Mouse (Mus musculus) hindbrain, embryonic 12.5 days (tissue): ENCODE data around the gene Hist1h2bc. TPM values are rescaled to one million over a fixed set of nuclear protein-coding genes. Genes with fewer than 3 reads are reported as not detected.
"Not testable (repeated sequence)": the region's sequence is repeated elsewhere in the genome, so short reads cannot be mapped to it uniquely, and the experiment has no call there.

Experiments used
- ATAC-seq: fragments of 200-750 bp; cut with Nextera tagmentation; 2 replicates; pipeline ENCODE4 v1.8.0; 2017; ENCODE audit warnings: moderate TSS enrichment; ENCODE audit not compliant: low FRiP score
- H3K27ac ChIP-seq: fragments of 300-500 bp; sonication (generic); 2 replicates; pipeline ENCODE4 v1.5.1; 2016; ENCODE audit warnings: mild to moderate bottlenecking
- H3K27me3 ChIP-seq: fragments of 300-500 bp; sonication (generic); 2 replicates; pipeline ENCODE4 v1.6.1; 2016; ENCODE audit warnings: mild to moderate bottlenecking
- H3K36me3 ChIP-seq: fragments of 300-500 bp; sonication (generic); 2 replicates; pipeline ENCODE4 v1.6.1; 2016; ENCODE audit warnings: mild to moderate bottlenecking
- H3K4me1 ChIP-seq: fragments of 300-500 bp; sonication (generic); 2 replicates; pipeline ENCODE4 v1.6.1; 2016
- H3K4me2 ChIP-seq: fragments of 300-500 bp; sonication (generic); replicated peaks from 2 replicates; pipeline ENCODE4 v1.6.1; 2016; ENCODE audit warnings: mild to moderate bottlenecking
- H3K4me3 ChIP-seq: fragments of 300-500 bp; sonication (generic); 2 replicates; pipeline ENCODE4 v1.5.1; 2016; ENCODE audit warnings: mild to moderate bottlenecking
- H3K9ac ChIP-seq: fragments of 300-500 bp; sonication (generic); 2 replicates; pipeline ENCODE4 v1.6.1; 2016; ENCODE audit warnings: mild to moderate bottlenecking, moderate library complexity
- H3K9me3 ChIP-seq: fragments of 300-500 bp; sonication (generic); replicated peaks from 2 replicates; pipeline ENCODE4 v1.6.1; 2016; ENCODE audit warnings: mild to moderate bottlenecking
- whole genome bisulfite sequencing: fragments of 180-500 bp; shearing (Covaris S2); methylation state at CpG from one replicate; pipeline ENCODE4 v1.1.7; 2016; 5-methylcytosine and 5-hydroxymethylcytosine counted together
- polyA plus RNA-seq: library from polyadenylated mRNA; unstranded; fragments of >200 nt; fragmentation: Nextera tagmentation; extraction: Ambion mirVana; gene quantifications from 2 replicates; pipeline ENCODE4 v1.2.1, GENCODE M21; 2016

Gene Hist1h2bc
- polyA plus RNA-seq, 1 experiment from 2014 or later, result 26.1 TPM

DNA sequence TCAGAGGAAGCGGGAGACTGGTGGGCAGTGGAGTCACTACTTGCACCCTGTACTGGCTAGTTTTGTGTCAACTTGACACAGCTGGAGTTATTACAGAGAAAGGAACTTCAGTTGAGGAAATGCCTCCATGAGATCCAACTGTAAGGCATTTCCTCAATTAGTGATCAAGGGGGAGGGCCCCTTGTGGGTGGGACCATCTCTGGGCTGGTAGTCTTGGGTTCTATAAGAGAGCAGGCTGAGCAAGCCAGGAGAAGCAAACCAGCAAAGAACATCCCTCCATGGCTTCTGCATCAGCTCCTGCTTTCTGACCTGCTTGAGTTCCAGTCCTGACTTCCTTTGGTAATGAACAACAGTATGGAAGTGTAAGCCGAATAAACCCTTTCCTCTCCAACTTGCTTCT lies 18.8 kb downstream of the Hist1h2bc start:
- H3K4me3 ChIP-seq, H3K9me3 ChIP-seq, H3K36me3 ChIP-seq, H3K9ac ChIP-seq, ATAC-seq, H3K4me2 ChIP-seq, H3K4me1 ChIP-seq, H3K27ac ChIP-seq, H3K27me3 ChIP-seq: not testable (repeated sequence)
- WGBS, result 85% methylated on average over 2 of the region's 2 CpGs

DNA sequence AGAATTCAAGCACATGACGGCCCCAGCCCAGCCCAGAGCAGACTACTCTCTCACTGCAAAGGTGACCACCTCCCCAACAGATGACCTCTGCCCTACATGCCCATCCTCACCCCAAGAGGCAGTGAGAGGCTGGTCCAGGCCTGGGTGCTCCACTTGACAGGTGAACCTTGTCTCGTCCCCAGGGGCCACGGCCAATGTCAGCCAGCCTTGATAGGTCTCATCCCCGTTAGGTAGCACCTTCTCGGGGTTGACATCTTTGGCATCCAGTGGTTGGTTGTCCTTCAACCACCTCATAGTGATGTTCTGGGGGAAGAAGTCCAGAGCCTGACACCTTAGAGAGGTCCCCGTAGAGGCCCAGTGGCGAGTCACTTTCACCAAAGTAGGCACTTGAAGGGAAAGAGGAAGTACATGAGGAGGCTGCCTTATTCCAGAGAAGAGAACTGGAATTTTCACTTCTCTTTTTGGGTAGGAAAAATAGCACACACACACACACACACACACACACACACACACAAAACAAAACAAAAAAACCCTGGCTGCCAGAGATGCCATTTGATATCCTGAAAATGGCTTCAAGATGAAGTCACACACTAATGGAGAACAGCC lies 21.9 kb downstream of the Hist1h2bc start:
- H3K9ac ChIP-seq, result no peak overlapping the region
- H3K4me3 ChIP-seq, result no peak overlapping the region
- H3K9me3 ChIP-seq, result no peaks in the 10 kb centered on the region
- peaks cover 12% of the 10 kb centered on the region for H3K4me1 ChIP-seq
- no peak overlapping the region for H3K4me2 ChIP-seq
- no peaks in the 10 kb centered on the region; the same call in 1 of the 2 replicates for H3K27me3 ChIP-seq
- H3K27ac ChIP-seq, result no peak overlapping the region
- H3K36me3 ChIP-seq, result no peaks in the 10 kb centered on the region
- ATAC-seq, result no peak
- 95% methylated on average over 7 of the region's 7 CpGs for WGBS

DNA sequence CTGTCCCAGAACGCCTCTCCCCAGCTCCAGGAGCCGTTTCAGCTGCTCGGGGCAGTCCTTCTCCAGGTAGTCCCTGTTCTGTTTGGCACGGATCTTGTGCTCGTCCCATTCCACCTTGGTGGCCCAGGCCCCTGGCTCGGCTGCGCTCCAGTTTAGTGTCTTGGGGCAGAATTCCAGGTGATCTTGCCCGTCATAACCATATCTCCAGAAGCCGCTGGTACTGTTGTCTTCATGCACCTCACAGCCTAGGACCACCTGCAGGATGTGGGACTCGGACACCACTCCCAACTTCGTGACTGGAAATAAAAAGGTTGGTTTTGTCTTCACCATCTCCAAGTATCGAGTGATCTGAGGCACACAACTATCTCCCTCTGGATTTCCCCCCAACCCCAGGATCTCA lies 22.8 kb downstream of the Hist1h2bc start:
- Histone ChIP-seq H3K4me1 (peaks cover 12% of the 10 kb centered on the region), H3K4me3 (no peak overlapping the region), H3K4me2 (no peak overlapping the region), H3K9ac (no peak overlapping the region), H3K9me3 (no peaks in the 10 kb centered on the region), H3K36me3 (no peaks in the 10 kb centered on the region), H3K27me3 (peaks cover 4% of the 10 kb centered on the region; the same call in 1 of the 2 replicates), H3K27ac (no peak overlapping the region)
- 92% methylated on average over 12 of the region's 12 CpGs for WGBS
- ATAC-seq, result no peak

DNA sequence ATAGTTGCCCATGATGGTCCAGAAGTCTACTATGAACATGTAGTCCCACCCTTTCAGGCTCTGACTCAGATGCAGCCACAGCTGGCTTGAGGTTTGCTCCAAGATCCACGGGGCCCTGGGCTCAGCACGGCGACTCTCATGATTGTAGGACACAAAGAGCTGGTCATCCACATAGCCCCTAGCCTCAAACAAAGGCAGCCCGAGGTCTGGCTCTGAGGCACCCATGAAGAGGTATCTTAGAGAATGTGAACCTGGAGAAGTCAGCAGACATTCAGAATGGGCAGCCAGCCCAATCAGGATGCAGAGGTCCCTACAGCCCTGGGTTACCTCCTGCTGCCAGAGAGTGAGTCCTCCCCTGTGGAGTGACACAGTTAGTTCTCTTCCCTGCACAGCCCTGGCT lies 24.0 kb downstream of the Hist1h2bc start:
- 86% methylated on average over 4 of the region's 4 CpGs for WGBS
- H3K27me3 ChIP-seq, result peaks cover 4% of the 10 kb centered on the region; the same call in 1 of the 2 replicates

DNA sequence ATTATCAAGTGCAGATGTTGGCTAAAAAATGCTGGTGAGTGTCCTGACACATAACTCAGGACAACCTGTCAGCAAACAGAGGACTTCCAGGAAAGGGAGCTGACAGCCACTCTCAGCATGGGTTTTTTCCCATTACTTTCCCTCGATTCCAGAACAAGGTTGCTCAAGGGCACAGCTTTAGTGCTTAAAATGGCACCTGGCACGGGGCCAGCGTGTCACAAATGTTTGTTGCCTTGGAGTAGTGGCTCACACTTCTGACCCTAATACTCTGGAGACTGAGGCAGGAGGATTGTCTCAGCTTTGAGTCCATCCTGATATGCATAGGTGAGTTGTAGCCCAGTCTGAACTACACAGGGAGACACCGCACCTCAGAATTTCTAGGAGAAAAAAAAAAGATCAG lies 24.7 kb downstream of the Hist1h2bc start:
- whole genome bisulfite sequencing, result 74% methylated on average over 4 of the region's 4 CpGs
- Histone ChIP-seq H3K4me1 (peaks cover 12% of the 10 kb centered on the region), H3K27ac (no peak overlapping the region), H3K27me3 (peaks cover 4% of the 10 kb centered on the region; the same call in 1 of the 2 replicates), H3K36me3 (no peaks in the 10 kb centered on the region), H3K4me3 (no peak overlapping the region), H3K9me3 (no peaks in the 10 kb centered on the region), H3K4me2 (no peak overlapping the region), H3K9ac (no peak overlapping the region)
- ATAC-seq, result no peak

More for the DNA sequence above, 24.0 kb downstream of the Hist1h2bc start:
- H3K9ac ChIP-seq, result no peak overlapping the region
- H3K27ac ChIP-seq, result no peak overlapping the region
- H3K36me3 ChIP-seq, result no peaks in the 10 kb centered on the region
- peaks cover 12% of the 10 kb centered on the region for H3K4me1 ChIP-seq
- H3K4me3 ChIP-seq, result no peak overlapping the region
- H3K9me3 ChIP-seq, result no peaks in the 10 kb centered on the region
- no peak for ATAC-seq
- H3K4me2 ChIP-seq, result no peak overlapping the region

DNA sequence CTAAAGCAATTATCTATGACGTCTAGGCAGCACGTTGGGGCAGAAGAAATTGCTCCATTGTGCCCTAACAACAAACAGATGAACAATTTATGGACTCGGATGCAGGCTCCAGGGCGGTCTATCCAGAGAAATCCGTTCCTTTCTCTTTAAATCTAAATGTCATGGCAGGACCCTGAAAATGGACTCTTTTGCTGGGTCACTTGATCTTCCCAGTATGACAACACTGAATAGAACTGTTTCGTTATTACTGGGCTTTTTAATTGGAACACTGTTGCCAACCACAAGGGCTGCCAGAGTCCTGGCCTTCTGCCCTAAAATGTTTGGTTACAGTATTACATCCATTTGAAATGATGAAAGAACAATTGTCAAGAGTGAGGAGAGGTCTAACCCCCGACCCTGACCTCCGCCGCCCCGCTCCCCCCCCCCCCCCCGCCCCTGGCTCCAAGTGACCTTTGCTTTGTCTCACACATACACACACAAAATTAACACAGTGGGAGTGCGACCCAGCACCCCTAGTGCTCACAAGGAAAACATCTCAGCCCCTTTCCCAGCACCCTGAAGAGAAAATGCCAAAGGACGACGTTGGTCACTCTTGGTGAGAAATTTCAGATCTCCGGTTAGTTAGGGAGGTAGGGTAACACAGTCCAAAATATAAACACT lies 25.8 kb downstream of the Hist1h2bc start:
- no peak for ATAC-seq
- WGBS, result 9% methylated on average over 12 of the region's 15 CpGs
- no peaks in the 10 kb centered on the region for H3K36me3 ChIP-seq
- peak overlapping the region; percentile 55 for H3K9ac ChIP-seq
- peaks cover 4% of the 10 kb centered on the region; the same call in 1 of the 2 replicates for H3K27me3 ChIP-seq
- H3K4me3 ChIP-seq, result peak overlapping the region; percentile 32
- H3K4me1 ChIP-seq, result peaks cover 12% of the 10 kb centered on the region
- peak overlapping the region; percentile 59 for H3K4me2 ChIP-seq
- H3K9me3 ChIP-seq, result no peaks in the 10 kb centered on the region
- H3K27ac ChIP-seq, result no peak overlapping the region

DNA sequence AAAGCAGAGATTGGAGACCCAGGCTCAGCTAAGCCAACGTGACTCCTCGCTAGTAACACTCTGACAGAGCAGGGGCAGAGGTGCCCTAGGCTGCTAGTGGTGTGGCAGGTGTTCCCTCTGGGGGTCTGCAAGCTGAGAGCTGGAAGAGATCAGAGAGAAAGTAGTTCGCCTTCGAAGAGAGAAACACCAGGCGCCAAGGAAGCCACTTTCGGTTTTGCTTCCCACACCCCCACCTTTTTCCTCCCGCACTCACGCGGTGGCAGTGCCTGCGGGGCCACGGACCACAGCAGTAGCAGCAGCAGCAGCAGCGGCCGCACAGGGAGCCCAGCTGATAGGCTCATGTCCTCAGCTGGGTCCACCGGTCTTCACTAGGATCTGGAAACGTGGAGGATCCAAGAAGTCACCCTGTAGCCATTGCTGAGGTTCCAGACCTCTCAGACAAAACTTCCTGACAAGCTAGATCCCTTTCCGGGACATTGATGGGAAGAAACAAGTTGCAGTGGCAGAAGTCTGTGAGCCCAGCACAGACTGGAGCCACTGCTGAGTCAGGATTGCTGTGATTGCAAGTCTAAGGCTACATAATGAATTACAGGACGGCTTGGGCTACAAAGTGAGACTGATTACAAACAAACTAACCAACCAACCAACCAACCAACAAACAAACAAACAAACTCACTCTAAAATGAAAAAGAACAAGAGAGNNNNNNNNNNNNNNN lies 26.5 kb downstream of the Hist1h2bc start, which contains the start of gene Hfe:
TSS of gene Hfe (minus strand) at position 481 of the 716 bp plus-strand sequence.
- WGBS, result 4% methylated on average over 17 of the region's 17 CpGs
- H3K27ac ChIP-seq, result no peak within 1 kb of the TSS
- peak within 1 kb of the TSS; percentile 55 for H3K9ac ChIP-seq

DNA sequence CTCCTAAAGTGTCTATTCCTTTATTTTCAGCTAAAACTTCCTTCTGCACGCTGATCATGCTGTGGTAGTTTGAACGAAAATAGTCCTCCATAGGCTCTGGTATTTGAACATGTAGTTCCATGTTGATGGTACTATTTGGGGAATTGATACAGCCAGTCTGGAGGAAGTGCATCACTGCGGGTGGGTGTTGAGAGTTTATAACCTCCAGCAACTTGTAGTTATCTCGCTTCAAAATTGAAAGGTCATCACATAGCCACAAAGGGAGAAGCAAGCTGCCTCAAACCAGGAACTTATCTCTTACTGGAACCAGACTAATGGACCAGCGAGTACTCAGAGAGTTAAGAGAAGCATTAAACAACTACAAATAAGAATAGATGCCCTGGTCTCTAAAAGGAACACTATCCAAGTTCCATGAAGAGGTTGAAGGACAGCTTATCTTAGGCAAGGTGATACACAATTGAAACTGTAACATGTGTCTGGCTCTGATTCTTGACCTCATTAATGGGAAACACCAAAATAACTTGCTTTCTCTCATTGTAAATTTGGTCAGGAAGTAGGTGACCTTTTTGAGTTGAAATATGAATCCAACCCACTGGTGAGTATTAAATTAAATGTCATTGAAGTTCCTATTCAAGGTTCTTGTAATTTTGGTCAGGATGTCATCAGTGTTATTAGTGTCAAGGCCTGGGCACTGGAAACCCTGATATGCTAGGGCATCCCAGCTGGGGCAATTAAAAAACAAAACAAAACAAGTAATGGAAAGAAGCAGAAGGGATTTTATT lies 32.5 kb downstream of the Hist1h2bc start:
- WGBS, result 87% methylated on average over 5 of the region's 5 CpGs
- Histone ChIP-seq H3K4me1 (no peaks in the 10 kb centered on the region), H3K27me3 (peaks cover under 1% of the 10 kb centered on the region; the same call in 1 of the 2 replicates), H3K4me2 (no peak overlapping the region), H3K4me3 (no peak overlapping the region), H3K9ac (no peak overlapping the region), H3K27ac (no peak overlapping the region), H3K9me3 (no peaks in the 10 kb centered on the region), H3K36me3 (no peaks in the 10 kb centered on the region)
- no peak for ATAC-seq

More for the DNA sequence above, 26.5 kb downstream of the Hist1h2bc start, which contains the start of gene Hfe:
- Histone ChIP-seq H3K36me3 (no peaks in the 10 kb centered on the region), H3K4me3 (peak within 1 kb of the TSS; percentile 32), H3K4me1 (peaks cover 12% of the 10 kb centered on the region), H3K4me2 (peak within 1 kb of the TSS; percentile 59), H3K9me3 (no peaks in the 10 kb centered on the region), H3K27me3 (peaks cover 4% of the 10 kb centered on the region; the same call in 1 of the 2 replicates)
- ATAC-seq, result peak; percentile 73; the same call in 1 of the 2 replicates

DNA sequence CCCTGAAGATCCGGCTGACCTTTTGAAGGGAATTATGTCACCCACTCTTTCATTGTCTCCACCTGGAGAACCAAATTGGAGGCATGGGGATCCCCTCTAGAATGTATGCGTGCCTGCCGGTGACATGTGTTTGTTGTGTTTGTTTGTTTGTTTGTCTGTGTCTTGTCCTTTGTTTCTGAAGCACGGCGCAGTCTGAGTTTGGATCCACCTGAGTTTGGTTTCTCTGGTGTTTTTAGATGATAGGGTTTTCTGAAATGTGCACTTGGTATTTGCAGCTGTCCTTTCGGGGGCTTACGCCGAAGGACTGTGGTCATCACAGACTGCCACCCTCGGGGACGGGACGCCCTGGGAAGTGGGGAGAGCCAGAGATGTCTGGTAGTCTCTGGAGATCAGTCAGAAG lies 33.2 kb downstream of the Hist1h2bc start:
- Histone ChIP-seq H3K27ac (no peak overlapping the region), H3K27me3 (no peaks in the 10 kb centered on the region), H3K9ac (no peak overlapping the region), H3K4me3 (no peak overlapping the region), H3K36me3 (no peaks in the 10 kb centered on the region), H3K4me1 (no peaks in the 10 kb centered on the region), H3K9me3 (no peaks in the 10 kb centered on the region), H3K4me2 (no peak overlapping the region)
- WGBS, result 48% methylated on average over 11 of the region's 11 CpGs
- ATAC-seq, result no peak

DNA sequence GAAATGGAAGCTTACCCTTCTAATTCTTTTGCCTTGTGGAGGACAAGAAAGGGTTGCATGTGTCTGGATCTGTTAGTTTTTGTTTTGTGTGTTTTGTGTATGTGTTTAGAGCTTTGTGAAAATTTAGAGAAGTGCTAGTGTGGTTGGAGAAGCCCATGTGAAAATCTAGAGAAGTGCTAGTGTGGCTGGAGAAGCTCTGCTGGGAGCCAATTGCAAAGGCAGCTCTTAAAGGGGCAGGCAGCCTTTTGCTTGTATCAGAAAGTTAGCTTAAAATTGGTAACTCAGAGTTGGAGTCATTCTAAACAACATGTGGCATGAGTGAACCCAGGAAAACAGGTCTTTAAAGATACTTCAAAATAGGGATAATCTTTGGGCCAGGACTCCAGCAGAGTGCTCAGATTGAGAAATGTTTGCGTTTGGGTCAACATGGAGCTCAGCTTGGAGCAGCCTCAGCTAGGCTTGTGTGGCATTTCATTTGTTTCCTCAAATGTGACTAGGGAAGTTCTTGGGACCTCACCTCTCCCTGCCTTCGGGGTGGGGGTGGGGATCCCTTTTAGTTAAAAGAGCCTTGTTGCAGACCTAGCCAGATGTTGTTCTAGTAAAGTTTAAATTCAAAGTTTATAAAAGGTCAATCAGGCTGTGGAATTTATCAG lies 33.7 kb downstream of the Hist1h2bc start:
- H3K4me1 ChIP-seq, ATAC-seq, H3K27me3 ChIP-seq, H3K4me2 ChIP-seq, H3K36me3 ChIP-seq, H3K9me3 ChIP-seq, H3K4me3 ChIP-seq, H3K27ac ChIP-seq, H3K9ac ChIP-seq: not testable (repeated sequence)
- WGBS, result 11% methylated on average over 2 of the region's 2 CpGs

DNA sequence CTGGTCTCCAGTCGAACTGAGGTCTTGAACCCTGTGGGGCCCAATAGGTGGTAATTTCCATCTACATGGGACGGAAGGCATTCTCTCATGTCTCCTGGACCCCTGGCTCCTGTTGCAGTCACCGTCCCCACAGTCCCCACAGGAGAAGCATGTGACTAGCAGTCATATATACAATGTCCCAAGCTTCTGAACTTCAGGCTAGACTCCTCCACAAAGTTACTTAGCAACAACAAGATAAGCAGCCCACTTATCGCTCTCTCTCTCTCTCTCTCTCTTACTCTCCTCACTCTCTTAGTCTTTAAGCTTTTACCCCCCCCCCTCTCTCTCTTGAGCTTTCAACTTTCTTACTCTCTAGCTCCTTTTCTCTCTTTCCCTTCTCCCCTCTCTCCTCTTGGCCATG lies 40.2 kb downstream of the Hist1h2bc start:
- ATAC-seq, result no peak
- no peak overlapping the region for H3K4me2 ChIP-seq
- H3K9me3 ChIP-seq, result no peaks in the 10 kb centered on the region
- no peak overlapping the region for H3K27ac ChIP-seq
- H3K9ac ChIP-seq, result no peak overlapping the region
- H3K4me1 ChIP-seq, result no peaks in the 10 kb centered on the region
- H3K36me3 ChIP-seq, result no peaks in the 10 kb centered on the region
- H3K27me3 ChIP-seq, result no peaks in the 10 kb centered on the region
- WGBS, result 83% methylated on average over 4 of the region's 4 CpGs
- H3K4me3 ChIP-seq, result no peak overlapping the region
